ENCODE assay signal across 14 mouse cellular contexts in genomic region chr14:105432670-105433069, GRCm38 (mm10).
DNase-seq lines count a peak whose midpoint lies in the region; ATAC-seq and TF ChIP-seq lines count a peak whose summit lies in the region.
"Had no signal": no experiment of that assay in that cellular context is flagged by ENCODE, and none has a peak within 500 bp of the region (broad histone marks: within the 10 kb centered on the region; RNA-seq: fewer than 3 reads in every experiment).

No protein-coding gene starts in this region.

- no peak overlapping the region; the same call in 1 of the 2 replicates for H3K4me3 ChIP-seq in heart, embryonic 13.5 days
- H3K4me3 ChIP-seq in midbrain, embryonic 10.5 days, result 0 out of 2 replicates have a peak overlapping the region, but pooled peaks have one; percentile 9
- no peak overlapping the region for H3K4me3 ChIP-seq in midbrain, postnatal 0 days (ENCODE audit: low read depth, low read length)
- no peak overlapping the region for H3K4me3 ChIP-seq in intestine, embryonic 16.5 days (ENCODE audit: low read length)
- H3K4me3 ChIP-seq: hindbrain, embryonic 15.5 days; megakaryocyte, embryonic 14.5 days had no signal

- no peak for ATAC-seq in heart, embryonic 13.5 days (ENCODE audit: extremely low read depth, insufficient number of reproducible peaks, low FRiP score, low TSS enrichment)
- no peak for ATAC-seq in midbrain, postnatal 0 days (ENCODE audit: low FRiP score)
- ATAC-seq in intestine, embryonic 16.5 days, result peak; percentile 89

- no peak for DNase-seq in heart, postnatal 10 days
- DNase-seq in midbrain, embryonic 10.5 days (ENCODE audit: low spot score), result peak; percentile 50
- DNase-seq in midbrain, postnatal 0 days (ENCODE audit: low spot score), result no peak
- peak; percentile 32 for DNase-seq in retina, embryonic 14.5 days (ENCODE audit: low spot score)
- no peak for DNase-seq in frontal cortex, postnatal 25 days (ENCODE audit: low spot score in 2 of 2)
- DNase-seq in adrenal gland, postnatal 4 days (ENCODE audit: low spot score in 2 of 2), result no peak
- DNase-seq: cerebellum, postnatal 14 days; kidney, postnatal 36 days; lung, adult 18-20 months; right cerebral cortex, postnatal 25 days had no signal

- intact Hi-C loops in heart, postnatal 10 days (cut with DNase I), result no loop called here

- WGBS in heart, embryonic 13.5 days, result 3% methylated on average over 4 of the region's 4 CpGs
- 3% methylated on average over 4 of the region's 4 CpGs for WGBS in midbrain, embryonic 10.5 days
- WGBS in midbrain, postnatal 0 days, result 9% methylated on average over 4 of the region's 4 CpGs
- WGBS in intestine, embryonic 16.5 days, result 11% methylated on average over 4 of the region's 4 CpGs

- H3K9ac ChIP-seq in heart, embryonic 13.5 days, result peak overlapping the region; percentile 24; the same call in 1 of the 2 replicates
- no peak overlapping the region for H3K9ac ChIP-seq in midbrain, postnatal 0 days (replicated peaks; ENCODE audit: low read length, poor library complexity, severe bottlenecking)
- H3K9ac ChIP-seq in intestine, embryonic 16.5 days (ENCODE audit: low read depth, low read length), result peak overlapping the region; percentile 12; the same call in 1 of the 2 replicates
- H3K9ac ChIP-seq: hindbrain, embryonic 15.5 days had no signal

- no peaks in the 10 kb centered on the region for H3K36me3 ChIP-seq in heart, embryonic 13.5 days
- no peaks in the 10 kb centered on the region for H3K36me3 ChIP-seq in midbrain, embryonic 10.5 days
- no peaks in the 10 kb centered on the region for H3K36me3 ChIP-seq in midbrain, postnatal 0 days (ENCODE audit: insufficient read depth, low read length)
- no peaks in the 10 kb centered on the region for H3K36me3 ChIP-seq in intestine, embryonic 16.5 days (ENCODE audit: control insufficient read depth, insufficient read depth, low read length)
- H3K36me3 ChIP-seq: hindbrain, embryonic 15.5 days had no signal

- no peak for TF ChIP-seq CTCF in midbrain, postnatal 0 days (IDR thresholded peaks at IDR 0.05)

- peak overlapping the region; percentile 58 for H3K27ac ChIP-seq in heart, embryonic 13.5 days (replicated peaks)
- peak overlapping the region; percentile 59 for H3K27ac ChIP-seq in midbrain, embryonic 10.5 days (replicated peaks)
- no peak overlapping the region for H3K27ac ChIP-seq in midbrain, postnatal 0 days (ENCODE audit: low read depth, low read length)
- no peak overlapping the region for H3K27ac ChIP-seq in intestine, embryonic 16.5 days (ENCODE audit: low read length)
- H3K27ac ChIP-seq: hindbrain, embryonic 15.5 days had no signal

- H3K27me3 ChIP-seq in heart, embryonic 13.5 days (replicated peaks), result no peaks in the 10 kb centered on the region
- 0 out of 2 replicates have a peak, but pooled peaks cover 6% of the 10 kb centered on the region for H3K27me3 ChIP-seq in midbrain, embryonic 10.5 days (ENCODE audit: low read depth, poor library complexity, severe bottlenecking)
- H3K27me3 ChIP-seq in midbrain, postnatal 0 days (ENCODE audit: insufficient read depth, low read length), result no peaks in the 10 kb centered on the region
- no peaks in the 10 kb centered on the region for H3K27me3 ChIP-seq in intestine, embryonic 16.5 days (replicated peaks; ENCODE audit: control insufficient read depth, insufficient read depth, low read length)
- H3K27me3 ChIP-seq: hindbrain, embryonic 15.5 days; megakaryocyte, embryonic 14.5 days had no signal

- no peaks in the 10 kb centered on the region for H3K9me3 ChIP-seq in heart, embryonic 13.5 days
- no peaks in the 10 kb centered on the region for H3K9me3 ChIP-seq in midbrain, embryonic 10.5 days (replicated peaks)
- H3K9me3 ChIP-seq in midbrain, postnatal 0 days (ENCODE audit: low read length), result no peaks in the 10 kb centered on the region
- H3K9me3 ChIP-seq in intestine, embryonic 16.5 days (ENCODE audit: control insufficient read depth, low read length), result no peaks in the 10 kb centered on the region
- H3K9me3 ChIP-seq: hindbrain, embryonic 15.5 days had no signal

- H3K4me2 ChIP-seq in heart, embryonic 13.5 days, result peak overlapping the region; percentile 50
- H3K4me2 ChIP-seq in midbrain, postnatal 0 days (ENCODE audit: low read depth, low read length, poor library complexity, severe bottlenecking), result no peak overlapping the region
- no peak overlapping the region for H3K4me2 ChIP-seq in intestine, embryonic 16.5 days (ENCODE audit: low read depth, low read length)
- H3K4me2 ChIP-seq: hindbrain, embryonic 15.5 days had no signal

- H3K4me1 ChIP-seq in heart, embryonic 13.5 days, result peaks cover 31% of the 10 kb centered on the region
- peaks cover 19% of the 10 kb centered on the region for H3K4me1 ChIP-seq in midbrain, embryonic 10.5 days
- H3K4me1 ChIP-seq in midbrain, postnatal 0 days (ENCODE audit: insufficient read depth, low read length), result 0 out of 2 replicates have a peak, but pooled peaks cover 2% of the 10 kb centered on the region
- H3K4me1 ChIP-seq in intestine, embryonic 16.5 days (ENCODE audit: control insufficient read depth, insufficient read depth, low read length), result 0 out of 2 replicates have a peak, but pooled peaks cover 5% of the 10 kb centered on the region

Comparison
In these comparisons a context has a peak if more than half of its experiments do, and no peak if none do; other contexts are left out.
1. H3K27ac ChIP-seq: peak in heart, embryonic 13.5 days (single experiment) and midbrain, embryonic 10.5 days (single experiment); none in midbrain, postnatal 0 days (single experiment) and intestine, embryonic 16.5 days (single experiment).
2. DNase-seq: peak in midbrain, embryonic 10.5 days (single experiment) and retina, embryonic 14.5 days (single experiment); none in heart, postnatal 10 days (0 of 2), midbrain, postnatal 0 days (single experiment), frontal cortex, postnatal 25 days (0 of 2) and adrenal gland, postnatal 4 days (0 of 2).